Mouse (Mus musculus) 3T3-L1 (cell line): ENCODE data around the gene Fam243.

ENCODE experiments used
- DNase-seq: peaks from one replicate; pipeline ENCODE4 v3.0.0-alpha.2; 2015; ENCODE audit warnings: low read depth, low spot score

Gene Fam243

DNA sequence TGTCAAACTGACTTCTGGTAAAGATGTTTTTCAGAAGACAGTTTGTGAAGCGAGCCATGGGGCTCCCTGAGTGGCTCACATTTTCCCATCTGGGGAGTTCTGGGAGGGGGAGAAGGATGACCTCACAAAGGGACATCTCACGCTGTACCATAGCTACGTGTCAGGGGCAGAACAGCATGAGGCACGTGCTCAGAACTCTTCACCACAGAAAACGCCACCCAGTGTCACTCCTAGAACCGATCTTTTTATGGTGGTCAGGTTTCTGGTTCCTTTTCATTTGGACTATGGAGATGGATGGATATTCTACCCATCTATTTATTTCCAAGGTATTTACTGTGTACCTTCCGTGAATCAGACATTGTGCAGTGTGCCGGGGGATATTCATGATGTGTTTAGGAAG is at the start of gene Fam243:
Fam243 (minus strand) TSS at position 101 of the 400 bp plus-strand sequence.
- no peak for DNase-seq

DNA sequence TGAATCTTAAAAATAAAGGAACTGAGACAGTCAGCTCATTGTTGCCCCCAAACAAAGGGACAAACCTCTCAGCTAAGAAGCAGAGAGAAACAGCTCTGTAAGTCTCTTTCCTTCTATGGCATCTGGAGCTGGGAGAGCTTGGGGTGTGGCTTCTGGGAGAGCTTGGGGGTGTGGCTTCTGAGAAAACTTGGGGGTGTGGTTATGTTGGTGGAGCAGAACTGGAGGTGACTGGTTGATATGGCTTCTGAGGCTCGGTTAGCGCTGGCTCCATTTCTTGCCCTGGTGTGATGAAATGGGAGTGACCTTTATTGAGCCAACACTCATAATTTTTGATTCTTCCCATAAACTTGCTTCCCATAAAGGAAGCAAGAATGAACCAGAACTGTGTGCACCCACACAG is 48.0 kb upstream of the Fam243 start:
- peak; percentile 51 for DNase-seq

DNA sequence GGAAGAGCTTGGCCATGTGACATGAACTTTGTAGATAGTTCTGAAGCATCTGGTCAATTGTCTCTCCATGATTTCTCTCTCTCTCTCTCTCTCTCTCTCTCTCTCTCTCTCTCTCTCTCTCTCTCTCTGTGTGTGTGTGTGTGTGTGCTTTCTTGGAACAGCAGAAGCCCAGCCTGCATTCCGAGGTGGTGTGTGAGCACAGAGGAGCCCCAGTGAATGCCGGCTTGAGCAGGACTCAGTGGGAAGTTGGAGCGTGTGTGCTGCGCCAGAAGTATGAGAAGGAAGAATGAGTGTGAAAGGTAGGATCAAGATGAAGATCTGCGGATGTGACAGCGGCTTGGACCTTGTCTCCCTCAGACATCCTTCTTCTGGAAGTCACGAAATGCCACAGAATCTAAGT is 44.2 kb upstream of the Fam243 start:
- DNase-seq: no peak

DNA sequence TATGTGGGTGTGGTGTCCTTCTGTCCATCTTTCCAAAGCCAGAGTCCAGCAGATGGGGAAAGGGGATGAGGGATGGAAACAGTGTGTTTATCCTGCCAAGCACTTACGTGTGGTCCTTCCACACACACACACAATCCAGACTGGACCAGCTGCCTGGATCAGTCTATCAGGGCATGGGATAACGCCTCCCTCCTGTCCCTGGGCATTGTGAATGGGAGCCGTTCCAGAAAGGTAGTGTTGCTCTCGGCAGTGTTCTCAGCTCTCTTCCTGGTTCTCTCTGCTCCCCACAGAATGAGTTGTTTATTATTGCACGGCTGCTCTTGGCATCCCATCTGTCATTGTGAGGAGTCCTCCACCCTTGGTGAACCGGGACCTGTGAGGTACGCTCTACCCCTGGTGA is 39.5 kb upstream of the Fam243 start:
- DNase-seq: no peak

DNA sequence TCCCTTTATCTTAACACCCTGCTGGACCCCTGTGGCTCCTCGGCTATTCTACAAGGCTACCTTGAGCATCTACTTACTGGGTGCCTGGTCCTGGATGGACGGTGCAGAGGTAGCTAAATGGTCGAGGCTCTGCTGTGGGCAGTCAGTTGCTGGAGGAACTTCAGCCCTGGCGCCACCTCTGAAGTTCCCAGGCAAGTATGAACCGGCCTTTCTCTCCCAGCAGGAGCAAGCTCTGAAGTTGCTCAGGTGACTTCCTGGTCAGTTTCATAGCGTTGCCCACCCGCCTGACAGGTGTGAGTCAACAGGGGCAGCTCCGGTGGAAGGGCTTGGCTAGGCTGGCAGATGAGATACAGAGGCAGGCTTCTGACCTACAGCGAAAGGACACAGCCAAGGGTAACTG is 38.0 kb upstream of the Fam243 start, which contains the start of gene Kcne1:
Kcne1 (minus strand) TSS at position 240 of the 400 bp plus-strand sequence.
- DNase-seq: no peak

DNA sequence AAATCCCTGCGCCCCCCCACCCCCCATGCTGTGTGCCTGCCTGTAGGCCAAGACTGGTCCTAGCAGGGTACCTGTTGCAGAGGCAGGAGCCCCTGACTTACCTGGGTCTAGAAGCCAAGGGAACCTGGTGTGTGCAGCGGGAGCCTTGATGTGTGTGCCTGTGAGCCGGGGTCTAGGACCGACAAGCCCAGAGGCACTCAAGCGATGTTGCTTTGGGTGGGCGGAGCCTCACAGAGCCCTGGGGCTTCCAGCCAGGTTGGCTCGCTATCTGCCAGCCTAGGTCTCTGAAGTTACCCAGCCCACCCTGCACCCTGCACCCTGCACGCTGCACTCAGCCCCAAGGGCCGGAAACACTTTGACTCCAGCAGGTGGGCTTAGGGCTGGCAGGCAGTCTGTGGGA is 37.5 kb upstream of the Fam243 start:
- DNase-seq: no peak

DNA sequence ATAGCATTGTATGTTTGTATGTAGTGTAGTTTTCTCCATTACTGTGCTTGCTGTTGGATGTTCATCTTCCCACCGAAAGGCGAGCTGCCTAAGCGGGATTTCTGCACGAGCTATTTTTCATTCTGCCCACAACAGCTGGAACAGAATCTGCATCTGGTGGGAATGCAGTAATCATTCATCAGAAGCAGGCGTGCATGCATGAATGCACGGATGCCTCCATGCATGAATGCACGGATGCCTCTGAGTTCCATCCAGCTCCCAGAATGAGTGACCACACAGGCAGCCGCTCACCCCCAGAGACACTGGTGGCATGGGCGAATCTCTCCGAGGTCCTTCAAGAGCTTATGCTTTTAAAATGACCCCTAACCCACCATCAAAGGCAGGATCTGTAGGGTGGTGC is 36.3 kb upstream of the Fam243 start:
- no peak for DNase-seq

DNA sequence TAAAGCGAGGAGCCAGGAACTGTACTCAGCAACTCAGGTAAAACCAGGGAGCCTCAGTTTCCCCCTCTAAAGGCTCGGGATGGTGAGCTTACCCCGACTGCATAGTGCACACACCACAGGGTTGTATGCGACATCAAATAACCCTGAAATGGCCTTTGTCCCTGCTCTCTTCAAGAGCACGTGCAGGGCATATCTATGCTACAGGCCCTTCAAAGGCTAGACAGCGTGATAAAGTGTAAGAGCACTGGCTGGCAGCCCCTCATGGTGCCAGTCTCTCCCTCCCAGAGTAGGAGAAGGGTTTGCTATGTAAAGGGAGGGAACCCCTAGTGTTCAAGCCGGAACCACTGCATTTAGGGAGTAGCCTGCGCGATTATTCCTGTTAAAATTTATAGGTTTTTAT is 35.8 kb upstream of the Fam243 start:
- DNase-seq: no peak

DNA sequence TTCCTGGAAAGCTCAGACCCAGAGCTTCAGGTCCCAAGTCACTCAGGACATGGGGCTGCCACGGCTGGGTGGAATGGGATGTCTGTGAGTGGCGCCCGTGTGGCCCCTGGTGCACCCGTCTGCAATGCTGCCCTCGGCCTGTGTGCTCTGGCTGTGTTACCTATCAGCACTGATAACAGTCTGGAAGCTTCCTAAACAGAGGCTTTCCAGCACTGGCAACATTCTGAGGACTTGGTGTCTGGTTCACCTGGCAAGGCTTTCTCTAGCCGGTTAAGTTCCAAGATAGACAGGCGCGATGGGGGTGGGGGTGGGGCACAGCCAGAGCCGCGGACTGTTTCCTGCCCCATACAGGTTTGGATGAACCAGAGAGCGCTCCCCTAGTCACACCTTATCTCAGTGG is 34.7 kb upstream of the Fam243 start:
- no peak for DNase-seq

DNA sequence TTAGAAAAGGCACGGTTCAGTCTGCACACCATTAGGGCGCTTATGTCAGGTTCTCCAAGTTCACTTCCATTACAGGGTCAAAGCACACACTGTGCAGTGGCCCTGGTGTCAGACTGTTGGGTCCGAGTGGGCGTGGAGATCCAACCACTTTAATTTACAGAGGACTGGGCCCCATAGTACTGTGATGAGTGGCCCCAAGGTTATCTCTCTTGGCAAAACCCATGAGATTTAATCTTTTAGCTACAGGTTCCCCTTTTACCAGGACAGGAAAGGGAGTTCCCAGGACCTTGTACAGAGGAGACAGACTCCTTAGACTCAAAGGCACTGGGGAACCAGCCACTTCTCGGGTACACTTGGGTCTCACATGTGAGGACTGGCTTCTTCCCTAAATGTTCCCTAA is 34.1 kb upstream of the Fam243 start:
- no peak for DNase-seq

DNA sequence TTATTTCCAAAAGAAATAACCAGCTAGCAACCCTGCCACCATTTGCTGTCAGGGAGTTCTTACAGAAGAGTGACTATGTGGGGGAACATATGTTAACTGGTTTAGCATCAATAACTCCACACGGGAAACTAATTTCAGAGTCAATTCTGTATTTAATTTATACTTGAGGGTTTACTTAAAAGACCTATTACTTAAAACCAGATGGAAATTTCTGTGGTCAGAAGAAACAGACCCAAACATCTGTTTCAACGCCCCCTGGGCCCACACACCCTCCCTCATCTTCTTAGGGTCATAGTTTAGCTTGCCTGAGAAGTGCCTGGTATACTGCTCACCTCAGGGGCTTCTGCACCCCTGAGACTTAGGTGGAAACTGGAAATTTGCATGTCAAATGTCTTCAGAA is 32.7 kb upstream of the Fam243 start:
- no peak for DNase-seq

DNA sequence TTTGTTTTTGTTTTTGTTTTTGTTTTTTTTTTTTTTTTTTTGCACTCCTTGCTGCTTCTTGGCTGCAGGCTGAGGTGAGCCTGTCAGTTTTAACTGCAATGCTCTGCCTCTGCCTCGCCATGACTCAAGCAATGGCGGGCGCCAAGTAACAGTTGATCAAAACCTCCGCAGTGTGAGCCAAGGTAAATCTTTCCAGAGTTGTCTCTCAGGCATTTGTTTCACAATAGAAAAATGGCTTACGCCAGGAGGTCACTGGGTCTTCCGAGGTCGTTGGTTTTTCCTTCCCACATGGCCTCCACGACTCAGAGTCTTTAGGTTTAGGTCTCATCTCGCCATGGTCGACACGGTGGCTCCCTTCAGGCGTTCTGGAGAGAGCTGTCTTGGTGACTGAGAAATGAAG is 32.1 kb upstream of the Fam243 start:
- no peak for DNase-seq

DNA sequence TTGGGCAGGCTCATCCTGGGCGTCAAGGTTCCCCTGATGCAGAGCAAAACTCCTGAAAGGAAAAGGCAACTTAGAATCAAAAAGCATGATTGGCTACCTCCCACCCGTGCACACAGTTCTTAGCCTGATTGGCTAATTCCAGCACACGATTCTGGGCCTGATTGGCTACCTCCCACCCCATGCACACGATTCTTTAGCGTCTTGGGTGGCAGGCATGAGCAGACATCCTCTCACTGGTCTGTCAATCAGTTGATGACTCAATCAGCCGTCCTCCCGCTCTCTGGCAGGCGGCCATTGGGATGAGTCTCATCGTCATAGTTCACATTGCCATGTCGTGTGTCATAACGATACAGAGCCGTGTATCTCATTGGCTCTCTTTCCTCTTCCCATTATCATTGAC is 27.7 kb upstream of the Fam243 start:
- peak; percentile 61 for DNase-seq

DNA sequence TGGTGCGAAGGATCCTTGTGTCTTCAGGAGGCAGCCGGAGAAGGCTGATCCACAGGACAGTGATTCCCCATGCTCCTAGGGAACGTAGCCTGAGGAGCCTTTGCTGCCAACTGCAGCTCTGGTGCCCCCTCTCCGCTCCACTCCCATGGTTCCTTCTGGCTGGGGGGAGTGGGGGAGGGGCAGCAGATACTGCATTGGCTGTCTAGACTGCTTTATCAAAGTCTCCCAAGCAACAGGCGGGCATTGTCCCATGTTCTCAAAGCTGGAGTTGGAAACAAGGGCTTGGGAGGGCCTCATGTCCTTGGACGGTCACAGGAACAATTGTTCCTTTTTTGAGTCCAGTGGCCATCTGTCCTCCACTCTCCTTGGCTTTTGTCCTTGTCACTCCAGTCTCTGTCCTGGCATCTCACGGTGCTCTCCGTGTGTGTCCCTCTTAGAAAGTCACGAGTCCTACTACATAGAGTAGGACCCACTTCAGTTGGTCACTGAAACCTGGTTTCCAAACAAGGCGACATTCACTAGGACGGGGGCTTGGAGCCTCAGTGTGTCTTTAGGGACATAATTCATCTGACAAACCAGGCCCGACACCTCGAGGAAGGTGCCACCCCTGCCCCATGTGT is 25.2 kb upstream of the Fam243 start:
- DNase-seq: no peak

DNA sequence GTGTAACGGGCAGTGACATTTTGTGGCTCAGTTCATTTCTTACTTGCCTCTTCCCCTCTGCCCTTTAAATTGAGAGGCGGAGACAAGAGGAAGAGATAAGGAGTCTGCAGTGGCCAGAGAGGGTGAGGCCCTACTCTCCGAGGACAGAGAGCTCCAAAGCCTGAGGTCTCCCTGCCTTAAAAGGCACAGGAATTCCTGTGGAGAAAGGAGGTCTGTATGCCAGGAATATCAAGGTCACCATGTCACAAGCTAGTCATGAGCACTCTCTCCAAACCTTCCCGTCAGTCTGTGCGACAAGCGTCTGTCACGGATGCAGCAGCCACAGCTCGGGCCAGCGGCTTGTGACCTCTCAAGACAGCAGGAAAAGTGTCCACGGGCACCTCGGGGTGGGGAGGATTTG is 23.9 kb upstream of the Fam243 start:
- no peak for DNase-seq

DNA sequence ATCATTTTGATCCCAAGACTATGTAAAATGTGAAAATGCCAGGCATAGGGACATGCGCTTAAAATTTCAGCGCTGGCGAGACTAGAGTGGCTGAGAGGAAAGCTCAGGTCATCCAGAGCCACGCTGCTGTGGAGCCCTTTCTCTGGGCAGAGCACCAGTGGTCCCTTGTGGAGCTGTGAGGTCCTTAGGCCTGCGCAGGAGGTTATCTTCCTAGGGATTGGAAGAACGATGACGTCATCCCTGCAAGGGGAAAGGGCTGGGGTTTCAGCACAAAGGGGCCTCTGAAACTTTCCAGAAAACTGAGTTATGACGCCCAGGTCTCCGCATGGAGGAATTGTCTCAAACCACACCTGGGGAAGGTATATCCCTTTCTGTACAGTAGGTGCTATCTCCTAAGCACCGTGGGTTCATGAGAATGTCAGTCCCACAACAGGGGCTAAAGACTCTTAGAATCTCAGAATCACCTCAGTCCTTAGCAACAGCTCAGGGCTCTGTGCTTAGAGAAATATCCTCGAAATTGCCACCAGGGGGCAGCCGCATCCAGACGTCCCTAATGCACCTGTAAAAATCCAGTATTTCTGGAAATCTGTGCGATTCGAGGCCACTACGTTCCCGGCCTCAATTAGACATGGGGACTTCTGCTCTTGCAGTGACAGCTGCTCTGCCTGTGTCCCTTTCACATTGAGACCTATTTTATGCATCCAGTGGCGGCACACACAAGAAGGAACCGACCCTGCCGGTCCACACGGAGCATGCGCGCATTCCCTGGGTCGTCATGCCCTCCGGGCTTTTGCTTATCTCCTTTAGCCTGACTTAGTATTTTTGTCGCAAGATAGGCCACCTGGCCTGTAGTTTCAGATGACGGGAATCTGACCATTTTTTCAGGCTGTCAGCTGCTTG is 19.6 kb upstream of the Fam243 start:
- peak; percentile 85 for DNase-seq

DNA sequence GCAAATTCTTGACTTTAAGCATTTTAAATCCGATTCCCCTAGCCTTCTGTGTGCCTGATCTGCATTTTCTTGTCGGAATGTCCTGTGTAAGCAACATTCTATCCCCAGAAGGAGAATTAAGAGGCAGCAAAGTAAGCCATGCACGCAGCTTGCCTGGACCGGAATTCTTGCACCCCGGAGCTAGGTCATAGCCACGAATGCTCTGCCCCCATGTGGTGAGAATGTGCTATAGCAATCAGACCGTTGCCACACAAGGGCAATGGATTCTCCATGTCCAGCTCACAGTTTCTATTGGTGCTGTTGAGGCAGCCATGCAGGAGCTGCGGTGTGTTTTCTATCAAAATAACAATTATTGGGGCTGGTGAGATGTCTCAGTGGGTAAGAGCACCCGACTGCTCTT is 15.0 kb upstream of the Fam243 start:
- peak; percentile 82 for DNase-seq

DNA sequence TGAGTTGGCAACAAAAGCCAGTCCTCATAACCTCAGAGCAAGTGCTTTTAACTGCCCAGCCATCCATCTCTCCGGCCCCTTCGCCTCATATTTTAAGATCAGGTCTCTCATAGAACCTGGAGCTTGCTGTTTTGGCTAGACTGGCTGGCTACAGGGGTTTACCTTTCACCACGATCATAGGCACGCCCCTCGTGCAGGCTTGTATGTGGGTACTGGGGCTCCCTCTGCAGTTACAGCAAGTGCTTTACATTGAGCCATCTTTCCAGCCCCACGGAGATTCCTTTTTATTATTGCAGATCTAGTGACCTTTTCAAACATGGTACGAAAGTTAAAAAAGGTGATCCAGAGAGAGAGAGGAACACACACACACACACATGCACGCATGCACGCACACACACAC is 13.4 kb upstream of the Fam243 start:
- no peak for DNase-seq

DNA sequence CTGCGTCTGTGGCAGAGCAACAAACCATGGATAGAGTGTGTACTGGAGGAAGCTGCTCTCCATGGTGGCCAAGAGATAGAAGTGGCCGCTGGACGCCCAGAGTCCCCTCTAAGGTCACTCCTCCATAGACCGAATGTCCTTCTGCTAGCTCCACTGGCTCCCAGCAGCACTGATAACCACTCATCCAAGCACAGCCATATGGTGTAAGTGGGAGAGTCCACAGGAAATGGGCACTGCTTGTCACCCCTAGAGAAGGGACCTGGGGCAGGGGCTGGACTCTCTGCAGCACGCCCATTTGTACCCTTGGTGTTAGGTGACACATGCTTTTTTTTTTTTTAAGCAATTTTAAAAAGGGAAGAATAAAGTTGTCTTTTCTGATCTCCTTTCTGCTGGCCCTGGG is 9.7 kb upstream of the Fam243 start:
- DNase-seq: no peak

DNA sequence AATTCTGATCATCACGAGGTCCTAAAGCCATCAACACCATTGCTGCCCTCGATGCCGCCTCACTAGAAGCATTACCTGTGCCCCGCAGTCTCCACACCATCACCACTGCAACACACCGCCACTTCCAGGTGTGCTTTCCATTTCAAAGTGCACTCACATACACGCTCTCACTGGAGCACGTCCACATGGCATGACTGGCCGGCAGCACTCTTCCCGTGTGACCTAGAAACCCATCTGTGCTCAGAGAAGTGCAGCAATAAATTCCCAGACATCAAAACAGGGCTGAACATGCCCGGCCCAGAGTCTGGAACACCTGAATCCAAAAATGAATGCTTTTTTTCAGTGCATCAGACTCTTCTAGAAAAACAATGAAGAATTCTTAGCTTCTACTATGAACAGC is 6.7 kb upstream of the Fam243 start:
- no peak for DNase-seq

DNA sequence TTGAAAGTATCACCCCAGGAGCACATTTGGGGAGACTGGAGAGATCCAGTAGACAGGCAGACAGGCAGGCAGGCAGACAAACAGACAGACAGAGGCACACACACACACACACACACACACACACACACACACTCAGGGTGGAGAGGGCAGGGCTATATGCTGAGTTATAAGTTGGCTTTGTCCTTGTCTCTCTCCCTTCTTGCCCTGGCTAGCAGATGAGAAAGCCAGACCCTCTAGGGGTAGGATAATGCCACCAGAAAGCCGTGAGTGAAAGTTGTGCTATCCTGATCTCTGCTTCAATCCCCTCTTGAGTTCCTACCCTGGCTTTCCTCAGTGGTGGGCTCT is 3.8 kb upstream of the Fam243 start:
- no peak for DNase-seq

DNA sequence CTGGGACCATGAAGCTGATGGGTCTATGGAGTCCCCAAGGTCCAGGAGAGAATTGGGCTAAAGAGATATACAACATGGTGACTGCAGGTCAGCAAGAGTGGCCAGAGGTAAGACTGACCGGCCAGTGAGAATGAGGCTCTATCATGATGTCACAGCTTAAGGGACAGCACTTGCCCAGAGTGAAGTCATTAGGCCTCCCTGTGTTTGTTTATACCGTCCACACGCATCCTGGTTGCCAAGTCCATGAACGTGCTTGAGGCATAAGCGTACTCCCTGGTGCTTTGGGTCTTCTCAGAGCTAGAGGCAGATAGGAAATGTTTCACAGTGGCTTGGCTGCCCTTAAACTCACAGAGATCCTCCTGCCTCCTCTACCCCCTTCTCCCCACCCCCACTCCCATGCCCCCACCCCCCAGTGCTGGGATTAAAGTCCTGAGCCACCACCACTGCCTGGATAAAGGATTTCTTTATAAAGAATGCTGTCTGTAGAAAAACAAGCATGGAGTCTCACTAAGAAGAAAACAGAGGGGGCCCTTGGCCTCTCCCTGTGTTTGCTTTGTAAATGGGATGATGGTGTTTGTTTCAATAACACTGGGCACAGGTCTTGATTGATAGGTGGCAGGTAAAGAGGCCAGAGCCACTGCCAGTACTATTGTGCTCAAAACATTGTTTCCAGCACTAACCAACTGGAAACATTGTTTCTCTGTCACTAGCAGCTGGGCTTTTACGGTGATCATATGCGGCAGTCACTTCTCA is 3.2 kb upstream of the Fam243 start:
- DNase-seq: no peak

DNA sequence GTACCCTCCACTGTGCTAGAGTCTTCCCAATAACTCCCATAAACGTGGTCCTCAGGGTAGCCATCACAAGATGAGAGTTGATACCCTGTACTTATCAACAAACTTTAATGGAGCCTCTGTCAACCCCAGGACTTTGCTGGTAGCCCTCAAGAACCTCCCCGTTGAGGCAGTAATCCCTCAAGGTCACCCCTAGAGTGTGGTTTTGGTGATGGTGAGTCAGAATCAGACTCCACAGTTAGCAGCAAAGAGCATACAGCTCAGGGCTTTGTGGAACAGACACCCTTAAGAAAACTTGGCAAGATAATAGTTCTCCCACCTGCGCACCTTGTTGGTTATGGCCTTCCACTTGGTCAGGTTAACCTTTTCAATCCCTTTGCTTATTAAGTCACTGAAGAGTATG is 880 bp downstream of the Fam243 start:
- no peak for DNase-seq
